Mouse (Mus musculus) gastrocnemius, adult 2 months (tissue): ENCODE data around the gene Il23r. TPM values are rescaled to one million over a fixed set of nuclear protein-coding genes. Genes with fewer than 3 reads are reported as not detected.
A peak's percentile ranks its signal among the peaks of the same experiment; 100 is the strongest.
"Not testable (repeated sequence)": the region's sequence is repeated elsewhere in the genome, so short reads cannot be mapped to it uniquely, and the experiment has no call there.

Experiments
- DNase-seq: peaks from one replicate; pipeline ENCODE4 v3.0.0; 2022
- H3K27ac ChIP-seq: fragments of 200-600 bp; 2 replicates; pipeline ENCODE4 v1.8.1; 2022; ENCODE audit warnings: mild to moderate bottlenecking
- H3K4me3 ChIP-seq: fragments of 200-600 bp; 2 replicates; pipeline ENCODE4 v1.8.1; 2022; ENCODE audit warnings: mild to moderate bottlenecking, moderate library complexity
- CTCF ChIP-seq: fragments of 200-600 bp; IDR thresholded peaks from 2 replicates; pipeline ENCODE4 v1.8.1; 2022; ENCODE audit warnings: antibody characterized with exemption, mild to moderate bottlenecking, moderate library complexity
- intact Hi-C: fragments of 180-260 bp; cut with DNase I; formaldehyde crosslinking; loops from one replicate; pipeline ENCODE4 v1.15.1; 2025
- long read RNA-seq, 2 experiments: library from polyadenylated mRNA; stranded (forward); transcript quantifications; one replicate each; pipeline ENCODE4 v2.0.0; 2021
- total RNA-seq, 2 experiments: library from RNA; stranded (reverse); gene quantifications; 2 replicates each; pipeline ENCODE4 v1.2.3; 2021

The Il23r gene
- not detected for total RNA-seq
- long read RNA-seq, experiment 1, result 0 reads
- long read RNA-seq, experiment 2, result 0 reads

GRCm38 (mm10) chr6:67491755-67492154, at the start of gene Il23r:
TSS of gene Il23r (minus strand) at chr6:67491855.
- TF ChIP-seq CTCF, result no peak
- intact Hi-C loops, result no loop called here
- H3K27ac ChIP-seq, result no peak within 1 kb of the TSS

GRCm38 (mm10) chr6:67535777-67536054, 44.1 kb upstream of the Il23r start, which contains the start of gene Tacstd2:
TSS of gene Tacstd2 (minus strand) at chr6:67535796.
- no peak for DNase-seq
- TF ChIP-seq CTCF, result no peak
- intact Hi-C loops, result no loop called here
- H3K27ac ChIP-seq, result no peak within 1 kb of the TSS
- H3K4me3 ChIP-seq, result no peak within 1 kb of the TSS

More at GRCm38 (mm10) chr6:67491755-67492154, at the start of gene Il23r:
- H3K4me3 ChIP-seq, result no peak within 1 kb of the TSS
- no peak for DNase-seq

- no peak overlapping the region for H3K4me3 ChIP-seq
- intact Hi-C loops, result no loop called here
- TF ChIP-seq CTCF, result no peak
- no peak overlapping the region for H3K27ac ChIP-seq
- no peak for DNase-seq
Observed at GRCm38 (mm10) chr6:67535005-67535776, 43.5 kb upstream of the Il23r start.

- TF ChIP-seq CTCF, result no peak
- no peak for DNase-seq
- Histone ChIP-seq H3K27ac (no peak overlapping the region), H3K4me3 (no peak overlapping the region)
- intact Hi-C loops, result no loop called here
Observed at GRCm38 (mm10) chr6:67534191-67535004, 42.7 kb upstream of the Il23r start.

GRCm38 (mm10) chr6:67532665-67533440, 41.2 kb upstream of the Il23r start:
- intact Hi-C loops, result no loop called here
- Histone ChIP-seq H3K27ac (no peak overlapping the region), H3K4me3 (no peak overlapping the region)
- no peak for TF ChIP-seq CTCF
- DNase-seq, result no peak

GRCm38 (mm10) chr6:67531822-67532162, 40.1 kb upstream of the Il23r start:
- intact Hi-C loops, result no loop called here
- H3K4me3 ChIP-seq, result no peak overlapping the region
- no peak for DNase-seq
- no peak overlapping the region for H3K27ac ChIP-seq
- no peak for TF ChIP-seq CTCF

- no peak for DNase-seq
- TF ChIP-seq CTCF, result peak; percentile 43
- Histone ChIP-seq H3K27ac (no peak overlapping the region), H3K4me3 (peak overlapping the region; percentile 20; the same call in 1 of the 2 replicates)
- intact Hi-C loops, result no loop called here
Observed at GRCm38 (mm10) chr6:67530992-67531821, 39.6 kb upstream of the Il23r start.

- Histone ChIP-seq H3K27ac (no peak overlapping the region), H3K4me3 (no peak overlapping the region)
- intact Hi-C loops, result no loop called here
- DNase-seq, result no peak
- TF ChIP-seq CTCF, result no peak
Observed at GRCm38 (mm10) chr6:67526356-67526755, 34.7 kb upstream of the Il23r start.

GRCm38 (mm10) chr6:67510752-67511151, 19.1 kb upstream of the Il23r start:
- DNase-seq, result no peak
- H3K4me3 ChIP-seq, result no peak overlapping the region
- H3K27ac ChIP-seq, result no peak overlapping the region
- peak; percentile 57 for TF ChIP-seq CTCF
- intact Hi-C loops, result no loop called here

GRCm38 (mm10) chr6:67501938-67502337, 10.3 kb upstream of the Il23r start:
- DNase-seq, H3K4me3 ChIP-seq, intact Hi-C loops, H3K27ac ChIP-seq: not testable (repeated sequence)

GRCm38 (mm10) chr6:67481012-67481411, 10.6 kb downstream of the Il23r start:
- no peak for TF ChIP-seq CTCF
- intact Hi-C loops, result no loop called here
- no peak for DNase-seq
- Histone ChIP-seq H3K4me3 (no peak overlapping the region), H3K27ac (no peak overlapping the region)

GRCm38 (mm10) chr6:67471242-67471641, 20.4 kb downstream of the Il23r start:
- DNase-seq, result no peak
- intact Hi-C loops, result no loop called here
- H3K4me3 ChIP-seq, result no peak overlapping the region
- TF ChIP-seq CTCF, result no peak
- no peak overlapping the region for H3K27ac ChIP-seq
